Mouse (Mus musculus) liver, embryonic 12.5 days (tissue): ENCODE results near the gene Zfp160. TPM values are rescaled to one million over a fixed set of nuclear protein-coding genes. Genes with fewer than 3 reads are reported as not detected.
"Not testable (repeated sequence)": the region's sequence is repeated elsewhere in the genome, so short reads cannot be mapped to it uniquely, and the experiment has no call there.

ENCODE experiments used
- ATAC-seq: fragments of 200-750 bp; cut with Nextera tagmentation; 2 replicates; pipeline ENCODE4 v1.8.0; 2017; ENCODE audit warnings: moderate number of reproducible peaks, mild to moderate bottlenecking, moderate library complexity
- H3K27ac ChIP-seq: fragments of 300-500 bp; sonication (generic); 2 replicates; pipeline ENCODE4 v1.5.1; 2016; ENCODE audit warnings: mild to moderate bottlenecking
- H3K27me3 ChIP-seq: fragments of 300-500 bp; sonication (generic); replicated peaks from 2 replicates; pipeline ENCODE4 v1.6.1; 2016; ENCODE audit warnings: mild to moderate bottlenecking, moderate library complexity
- H3K36me3 ChIP-seq: fragments of 300-500 bp; sonication (generic); 2 replicates; pipeline ENCODE4 v1.6.1; 2016; ENCODE audit warnings: mild to moderate bottlenecking, moderate library complexity
- H3K4me1 ChIP-seq: fragments of 300-500 bp; sonication (generic); 2 replicates; pipeline ENCODE4 v1.6.1; 2016
- H3K4me2 ChIP-seq: fragments of 300-500 bp; sonication (generic); 2 replicates; pipeline ENCODE4 v1.6.1; 2016; ENCODE audit warnings: mild to moderate bottlenecking, moderate library complexity
- H3K4me3 ChIP-seq: fragments of 300-500 bp; sonication (generic); 2 replicates; pipeline ENCODE4 v1.5.1; 2016; ENCODE audit warnings: mild to moderate bottlenecking, moderate library complexity
- H3K9ac ChIP-seq: fragments of 300-500 bp; sonication (generic); 2 replicates; pipeline ENCODE4 v1.6.1; 2016; ENCODE audit warnings: mild to moderate bottlenecking, moderate library complexity
- H3K9me3 ChIP-seq: fragments of 300-500 bp; sonication (generic); replicated peaks from 2 replicates; pipeline ENCODE4 v1.6.1; 2016; ENCODE audit warnings: mild to moderate bottlenecking, moderate library complexity
- WGBS: fragments of 180-500 bp; shearing (Covaris S2); methylation state at CpG from one replicate; pipeline ENCODE4 v1.1.7; 2016; ENCODE audit not compliant: insufficient replicate concordance; 5-methylcytosine and 5-hydroxymethylcytosine counted together
- polyA plus RNA-seq: library from polyadenylated mRNA; unstranded; fragments of >200 nt; fragmentation: Nextera tagmentation; extraction: Ambion mirVana; gene quantifications from 2 replicates; pipeline ENCODE4 v1.2.1, GENCODE M21; 2016

The Zfp160 gene
- polyA plus RNA-seq: 6.4 and 6.9 TPM in 2 replicates

- WGBS: 5% methylated on average over 36 of the region's 36 CpGs
- peak within 1 kb of the TSS; percentile 87 for H3K27ac ChIP-seq
- H3K27me3 ChIP-seq: no peaks in the 10 kb centered on the region
- peaks cover 21% of the 10 kb centered on the region for H3K4me1 ChIP-seq
- H3K36me3 ChIP-seq: peaks cover 23% of the 10 kb centered on the region
- peak within 1 kb of the TSS; percentile 81 for H3K4me3 ChIP-seq
- ATAC-seq: peak; percentile 96
- H3K9me3 ChIP-seq: no peaks in the 10 kb centered on the region
- peak within 1 kb of the TSS; percentile 80 for H3K4me2 ChIP-seq
- H3K9ac ChIP-seq: peak within 1 kb of the TSS; percentile 81
Observed at GRCm38 (mm10) chr17:21008382-21009331, at the start of gene Zfp160. Gene Zfp160 (plus strand): TSS chr17:21008903.

- Histone ChIP-seq H3K4me3 (no peak overlapping the region), H3K4me1 (no peaks in the 10 kb centered on the region), H3K36me3 (peaks cover 100% of the 10 kb centered on the region), H3K9me3 (no peaks in the 10 kb centered on the region), H3K27ac (no peak overlapping the region), H3K9ac (no peak overlapping the region), H3K4me2 (no peak overlapping the region), H3K27me3 (no peaks in the 10 kb centered on the region)
- 84% methylated on average over 5 of the region's 5 CpGs for WGBS
- ATAC-seq: no peak
Observed at GRCm38 (mm10) chr17:20960386-20960785, 48.3 kb upstream of the Zfp160 start.

DNA sequence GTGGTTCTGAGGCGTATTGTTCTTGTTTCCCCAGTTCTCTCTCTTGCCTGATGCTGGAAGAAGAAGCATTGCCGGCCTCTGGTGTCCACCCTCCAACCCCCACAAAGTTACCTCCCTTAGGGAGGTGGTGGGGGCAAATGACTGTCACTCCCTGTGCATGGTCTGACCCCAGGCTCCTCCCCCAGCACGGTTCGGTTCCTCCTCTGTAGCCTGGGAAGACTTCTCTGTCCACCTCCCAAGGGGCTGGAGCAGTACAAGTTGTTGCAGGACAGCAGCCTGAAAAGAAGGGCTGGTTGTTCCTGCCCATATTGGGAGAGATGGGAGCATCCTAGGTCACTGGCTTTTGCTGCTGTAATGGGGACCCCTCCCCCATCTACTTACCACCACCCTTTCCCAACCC is 43.3 kb upstream of the Zfp160 start:
- H3K9ac ChIP-seq: no peak overlapping the region
- H3K4me2 ChIP-seq: no peak overlapping the region
- no peaks in the 10 kb centered on the region for H3K9me3 ChIP-seq
- no peaks in the 10 kb centered on the region for H3K27me3 ChIP-seq
- H3K27ac ChIP-seq: no peak overlapping the region
- no peaks in the 10 kb centered on the region for H3K4me1 ChIP-seq
- no peak overlapping the region for H3K4me3 ChIP-seq
- ATAC-seq: no peak
- WGBS: 88% methylated on average over 4 of the region's 4 CpGs
- H3K36me3 ChIP-seq: peaks cover 94% of the 10 kb centered on the region

- H3K9ac ChIP-seq: no peak overlapping the region
- no peak overlapping the region for H3K27ac ChIP-seq
- no peak for ATAC-seq
- no peaks in the 10 kb centered on the region for H3K9me3 ChIP-seq
- H3K4me2 ChIP-seq: no peak overlapping the region
- no peak overlapping the region for H3K4me3 ChIP-seq
- no peaks in the 10 kb centered on the region for H3K4me1 ChIP-seq
- H3K36me3 ChIP-seq: peaks cover 81% of the 10 kb centered on the region
- no peaks in the 10 kb centered on the region for H3K27me3 ChIP-seq
Observed at GRCm38 (mm10) chr17:20966681-20967080, 42.0 kb upstream of the Zfp160 start.

DNA sequence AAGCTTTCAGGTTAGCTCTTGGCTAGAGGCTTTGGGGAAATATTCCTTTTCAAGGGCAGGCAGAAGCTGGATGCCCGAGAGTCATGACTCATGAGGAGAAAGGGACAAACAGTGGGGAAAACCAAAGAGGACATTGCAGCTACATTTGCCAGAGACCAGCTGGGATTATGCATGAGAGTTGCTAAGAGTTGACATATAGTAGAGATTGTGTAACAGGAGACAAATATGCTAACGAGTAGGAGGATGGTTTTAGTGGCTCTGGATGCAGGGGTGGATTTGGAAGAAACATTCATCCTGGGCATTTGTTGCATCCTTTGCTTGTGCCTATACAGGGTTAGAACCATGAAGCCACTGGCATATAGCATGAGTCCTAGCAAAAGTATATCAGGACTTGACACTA is 15.0 kb upstream of the Zfp160 start:
- Histone ChIP-seq H3K4me2 (no peak overlapping the region), H3K4me1 (no peaks in the 10 kb centered on the region), H3K9ac (no peak overlapping the region), H3K9me3 (no peaks in the 10 kb centered on the region), H3K36me3 (no peaks in the 10 kb centered on the region), H3K4me3 (no peak overlapping the region), H3K27ac (no peak overlapping the region), H3K27me3 (no peaks in the 10 kb centered on the region)
- ATAC-seq: no peak
- WGBS: 55% methylated on average over 2 of the region's 2 CpGs

DNA sequence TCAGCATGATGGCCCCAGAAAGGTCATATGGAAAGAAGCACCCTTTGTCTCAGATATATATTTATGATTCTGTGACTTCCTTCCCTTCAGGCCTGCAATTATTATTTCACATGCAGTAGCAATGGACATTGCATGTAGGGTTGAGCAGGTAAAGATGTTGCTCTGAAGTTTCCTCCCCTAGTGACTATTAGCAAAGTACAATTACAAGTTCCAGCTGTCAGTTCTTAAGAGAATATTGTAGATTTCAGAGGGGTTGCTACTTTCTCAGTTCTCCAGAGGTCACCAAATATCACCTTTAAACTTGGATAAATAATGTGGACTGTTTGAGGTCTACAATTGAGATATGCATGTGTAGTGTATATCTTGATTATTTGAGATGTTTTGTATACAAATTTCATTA is 12.3 kb upstream of the Zfp160 start, which contains the start of gene Vmn1r233:
TSS of gene Vmn1r233 (minus strand) at position 101 of the 400 bp plus-strand sequence.
- H3K4me1 ChIP-seq: no peaks in the 10 kb centered on the region

DNA sequence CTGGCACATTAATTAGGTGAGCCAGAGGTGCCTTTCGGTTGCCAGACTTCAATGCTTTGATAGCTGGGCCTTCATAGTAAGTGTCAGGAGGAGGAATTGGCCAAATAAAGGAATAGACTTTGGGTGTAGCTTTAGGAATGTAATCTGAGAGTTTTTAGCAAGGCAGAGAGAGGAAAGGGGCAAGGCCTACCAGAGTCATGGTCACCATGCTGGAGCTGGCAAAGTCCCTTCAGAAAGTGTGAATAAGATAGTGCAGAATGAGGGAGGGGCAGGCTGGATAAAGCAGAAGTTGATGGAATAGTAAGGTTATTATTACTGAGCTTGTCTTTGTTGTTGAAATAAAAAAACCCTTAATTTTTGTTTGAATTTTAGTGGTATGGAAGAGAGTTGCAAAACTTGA is 1.0 kb downstream of the Zfp160 start:
- 32% methylated on average over 1 of the region's 1 CpGs for WGBS
- peak overlapping the region; percentile 87; the same call in 1 of the 2 replicates for H3K27ac ChIP-seq
- no peak for ATAC-seq

More for the DNA sequence above, 12.3 kb upstream of the Zfp160 start, which contains the start of gene Vmn1r233:
- no peak for ATAC-seq
- Histone ChIP-seq H3K4me3 (no peak within 1 kb of the TSS), H3K36me3 (no peaks in the 10 kb centered on the region), H3K9ac (no peak within 1 kb of the TSS), H3K9me3 (no peaks in the 10 kb centered on the region), H3K4me2 (no peak within 1 kb of the TSS), H3K27ac (no peak within 1 kb of the TSS), H3K27me3 (no peaks in the 10 kb centered on the region)

GRCm38 (mm10) chr17:21018410-21019080 is 9.8 kb downstream of the Zfp160 start:
- H3K4me1 ChIP-seq: peaks cover 43% of the 10 kb centered on the region
- no peak overlapping the region for H3K4me3 ChIP-seq
- peaks cover 69% of the 10 kb centered on the region for H3K36me3 ChIP-seq
- H3K27me3 ChIP-seq: no peaks in the 10 kb centered on the region
- 27% methylated on average over 1 of the region's 1 CpGs for WGBS
- H3K4me2 ChIP-seq: peak overlapping the region; percentile 42
- peak; percentile 84 for ATAC-seq
- H3K9ac ChIP-seq: no peak overlapping the region
- H3K27ac ChIP-seq: peak overlapping the region; percentile 71
- no peaks in the 10 kb centered on the region for H3K9me3 ChIP-seq

More for the DNA sequence above, 1.0 kb downstream of the Zfp160 start:
- Histone ChIP-seq H3K36me3 (peaks cover 29% of the 10 kb centered on the region), H3K4me2 (peak overlapping the region; percentile 80), H3K4me3 (peak overlapping the region; percentile 81), H3K4me1 (peaks cover 25% of the 10 kb centered on the region), H3K9me3 (no peaks in the 10 kb centered on the region), H3K9ac (peak overlapping the region; percentile 81), H3K27me3 (no peaks in the 10 kb centered on the region)

DNA sequence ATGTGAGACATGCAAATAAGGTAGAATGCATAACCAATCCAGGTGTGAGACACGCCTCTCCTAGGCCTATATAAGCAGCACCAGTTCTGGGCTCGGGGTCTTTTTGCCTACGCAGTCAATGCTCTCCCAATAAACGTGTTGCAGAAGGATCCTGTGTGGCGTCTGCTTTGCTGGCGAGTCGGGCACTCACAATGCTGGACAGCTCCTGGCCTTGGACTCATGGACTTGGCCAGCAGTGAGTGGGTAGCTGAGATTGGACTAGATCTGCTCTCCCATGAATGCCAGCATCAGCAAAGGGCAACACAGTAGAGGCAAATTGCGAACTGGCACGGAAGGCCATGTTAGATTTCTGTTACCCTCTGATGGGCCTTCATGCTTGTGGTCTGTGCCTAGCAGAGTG is 39.3 kb downstream of the Zfp160 start:
- not testable (repeated sequence) for H3K27ac ChIP-seq, H3K4me2 ChIP-seq, H3K27me3 ChIP-seq, H3K4me3 ChIP-seq, H3K9me3 ChIP-seq, H3K36me3 ChIP-seq, H3K4me1 ChIP-seq, ATAC-seq, H3K9ac ChIP-seq
- WGBS: 76% methylated on average over 9 of the region's 9 CpGs

DNA sequence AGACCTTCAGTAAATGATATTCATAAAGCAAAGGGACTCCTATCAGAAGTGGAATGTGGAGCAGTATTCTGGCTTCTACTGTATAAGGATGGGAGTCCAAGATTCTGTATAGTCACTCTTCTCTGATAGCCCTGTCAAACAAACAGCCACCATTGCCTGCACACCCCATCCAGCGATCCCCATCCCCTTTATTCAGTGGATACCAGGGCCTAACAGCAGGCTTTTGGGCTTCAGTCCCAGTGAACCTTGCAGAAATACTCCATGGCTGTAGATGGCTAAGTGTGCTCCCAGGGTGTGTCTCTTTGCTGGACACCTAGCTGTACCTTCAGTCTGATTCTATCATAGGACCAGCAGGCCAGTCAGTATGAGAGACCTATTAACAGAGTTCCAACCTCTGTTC is 42.2 kb downstream of the Zfp160 start:
- H3K4me3 ChIP-seq: no peak overlapping the region
- no peaks in the 10 kb centered on the region for H3K27me3 ChIP-seq
- 72% methylated on average over 1 of the region's 1 CpGs for WGBS
- H3K36me3 ChIP-seq: no peaks in the 10 kb centered on the region
- H3K4me1 ChIP-seq: no peaks in the 10 kb centered on the region
- H3K4me2 ChIP-seq: no peak overlapping the region
- H3K9ac ChIP-seq: no peak overlapping the region
- H3K9me3 ChIP-seq: no peaks in the 10 kb centered on the region
- ATAC-seq: no peak
- no peak overlapping the region for H3K27ac ChIP-seq

- not testable (repeated sequence) for H3K9me3 ChIP-seq, H3K36me3 ChIP-seq, H3K9ac ChIP-seq, ATAC-seq, H3K27me3 ChIP-seq, H3K4me1 ChIP-seq, H3K4me2 ChIP-seq, H3K4me3 ChIP-seq, H3K27ac ChIP-seq
- WGBS: no CpG with 5 or more reads among the region's 3 CpGs
Observed at GRCm38 (mm10) chr17:21051341-21051740, 42.6 kb downstream of the Zfp160 start.

DNA sequence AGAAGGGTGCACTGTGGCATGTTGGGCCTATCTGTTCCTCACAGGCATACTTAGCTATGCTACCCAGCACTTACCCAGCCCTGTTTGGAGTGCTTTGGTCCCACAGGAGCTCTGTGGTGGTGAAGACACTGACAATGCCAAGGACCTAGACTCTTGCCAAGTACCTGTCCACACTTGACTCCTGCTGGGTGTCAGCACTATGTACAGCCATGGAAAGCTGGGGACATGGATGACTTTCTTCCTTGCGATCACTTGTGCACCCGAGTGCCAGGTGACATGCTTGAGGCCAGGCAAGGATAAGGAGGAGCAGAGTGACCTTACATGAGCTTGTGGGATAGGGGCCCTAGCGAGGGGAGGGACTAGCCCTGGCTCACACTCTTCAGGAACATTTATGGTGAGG is 43.2 kb downstream of the Zfp160 start:
- 73% methylated on average over 3 of the region's 3 CpGs for whole genome bisulfite sequencing
- H3K4me3 ChIP-seq: not testable (repeated sequence)

More for the DNA sequence above, 43.2 kb downstream of the Zfp160 start:
- H3K4me2 ChIP-seq, H3K9ac ChIP-seq, H3K27ac ChIP-seq, H3K36me3 ChIP-seq, H3K27me3 ChIP-seq, H3K4me1 ChIP-seq, H3K9me3 ChIP-seq, ATAC-seq: not testable (repeated sequence)
